Mouse (Mus musculus): ENCODE data around the gene Lef1. TPM values are rescaled to one million over a fixed set of nuclear protein-coding genes. Genes with fewer than 3 reads are reported as not detected.

Gene Lef1
- polyA plus RNA-seq, 1 experiment from 2014 or later = 5.6 TPM

- no peak for ATAC-seq (ENCODE audit: insufficient number of reproducible peaks, insufficient read depth, low FRiP score, low read depth)
- Histone ChIP-seq H3K9me3 (ENCODE audit: control insufficient read depth, low read length) (no peaks in the 10 kb centered on the region), H3K27ac (replicated peaks in 1 of 2; ENCODE audit: control insufficient read depth in 1 of 2, insufficient read depth in 1 of 2, low read depth in 2 of 2, low read length in 2 of 2) (no peak overlapping the region), H3K9ac (ENCODE audit: low read length) (no peak overlapping the region), H3K4me3 (ENCODE audit: control insufficient read depth in 1 of 2, insufficient read depth in 1 of 2, low read depth in 1 of 2, low read length in 2 of 2) (no peak overlapping the region), H3K4me2 (ENCODE audit: low read length) (peak overlapping the region; percentile 68; the same call in 1 of the 2 replicates), H3K27me3 (ENCODE audit: control insufficient read depth, insufficient read depth, low read length) (peaks cover 63% of the 10 kb centered on the region), H3K36me3 (ENCODE audit: control insufficient read depth, insufficient read depth, low read length) (no peaks in the 10 kb centered on the region), H3K4me1 (ENCODE audit: control insufficient read depth in 2 of 2, insufficient read depth in 2 of 2, low read length in 2 of 2) (peaks cover 12 to 33% of the 10 kb centered on the region in 2 experiments; a peak in 3 of 4 replicates)
- 8% methylated on average over 9 of the region's 9 CpGs for WGBS
These were observed 2.1 kb upstream of the Lef1 start for GRCm38 (mm10) chr3:131108094-131108653.

- H3K27me3 ChIP-seq (ENCODE audit: control insufficient read depth, insufficient read depth, low read length) = peaks cover 65% of the 10 kb centered on the region
- WGBS = 3% methylated on average over 15 of the region's 15 CpGs
- H3K36me3 ChIP-seq (ENCODE audit: control insufficient read depth, insufficient read depth, low read length) = no peaks in the 10 kb centered on the region
- H3K4me1 ChIP-seq (ENCODE audit: control insufficient read depth in 2 of 2, insufficient read depth in 2 of 2, low read length in 2 of 2) = peaks cover 12 to 33% of the 10 kb centered on the region in 2 experiments; a peak in 3 of 4 replicates
- no peaks in the 10 kb centered on the region for H3K9me3 ChIP-seq (ENCODE audit: control insufficient read depth, low read length)
- ATAC-seq (ENCODE audit: insufficient number of reproducible peaks, insufficient read depth, low FRiP score, low read depth) = no peak
- H3K9ac ChIP-seq (ENCODE audit: low read length) = no peak overlapping the region
- H3K4me2 ChIP-seq (ENCODE audit: low read length) = peak overlapping the region; percentile 98
- no peak overlapping the region for H3K27ac ChIP-seq (replicated peaks in 1 of 2; ENCODE audit: control insufficient read depth in 1 of 2, insufficient read depth in 1 of 2, low read depth in 2 of 2, low read length in 2 of 2)
- peak overlapping the region in 1 of 2 experiments; percentile 60; a peak in 2 of 4 replicates for H3K4me3 ChIP-seq (ENCODE audit: control insufficient read depth in 1 of 2, insufficient read depth in 1 of 2, low read depth in 1 of 2, low read length in 2 of 2)
These were observed 1.1 kb upstream of the Lef1 start for GRCm38 (mm10) chr3:131109066-131109685.

- Histone ChIP-seq H3K27me3 (ENCODE audit: control insufficient read depth, insufficient read depth, low read length) (peaks cover 68% of the 10 kb centered on the region), H3K4me3 (ENCODE audit: control insufficient read depth in 1 of 2, insufficient read depth in 1 of 2, low read depth in 1 of 2, low read length in 2 of 2) (peak overlapping the region; percentile 60 to 67; a peak in 3 of 4 replicates), H3K27ac (replicated peaks in 1 of 2; ENCODE audit: control insufficient read depth in 1 of 2, insufficient read depth in 1 of 2, low read depth in 2 of 2, low read length in 2 of 2) (no peak overlapping the region), H3K9ac (ENCODE audit: low read length) (peak overlapping the region; percentile 75; the same call in 1 of the 2 replicates), H3K4me2 (ENCODE audit: low read length) (peak overlapping the region; percentile 98), H3K9me3 (ENCODE audit: control insufficient read depth, low read length) (no peaks in the 10 kb centered on the region), H3K4me1 (ENCODE audit: control insufficient read depth in 2 of 2, insufficient read depth in 2 of 2, low read length in 2 of 2) (peaks cover 12 to 33% of the 10 kb centered on the region in 2 experiments; a peak in 3 of 4 replicates), H3K36me3 (ENCODE audit: control insufficient read depth, insufficient read depth, low read length) (no peaks in the 10 kb centered on the region)
- no peak for ATAC-seq (ENCODE audit: insufficient number of reproducible peaks, insufficient read depth, low FRiP score, low read depth)
- under 1% methylated on average over 13 of the region's 14 CpGs for WGBS
These were observed 593 bp upstream of the Lef1 start for GRCm38 (mm10) chr3:131109686-131110070.

DNA sequence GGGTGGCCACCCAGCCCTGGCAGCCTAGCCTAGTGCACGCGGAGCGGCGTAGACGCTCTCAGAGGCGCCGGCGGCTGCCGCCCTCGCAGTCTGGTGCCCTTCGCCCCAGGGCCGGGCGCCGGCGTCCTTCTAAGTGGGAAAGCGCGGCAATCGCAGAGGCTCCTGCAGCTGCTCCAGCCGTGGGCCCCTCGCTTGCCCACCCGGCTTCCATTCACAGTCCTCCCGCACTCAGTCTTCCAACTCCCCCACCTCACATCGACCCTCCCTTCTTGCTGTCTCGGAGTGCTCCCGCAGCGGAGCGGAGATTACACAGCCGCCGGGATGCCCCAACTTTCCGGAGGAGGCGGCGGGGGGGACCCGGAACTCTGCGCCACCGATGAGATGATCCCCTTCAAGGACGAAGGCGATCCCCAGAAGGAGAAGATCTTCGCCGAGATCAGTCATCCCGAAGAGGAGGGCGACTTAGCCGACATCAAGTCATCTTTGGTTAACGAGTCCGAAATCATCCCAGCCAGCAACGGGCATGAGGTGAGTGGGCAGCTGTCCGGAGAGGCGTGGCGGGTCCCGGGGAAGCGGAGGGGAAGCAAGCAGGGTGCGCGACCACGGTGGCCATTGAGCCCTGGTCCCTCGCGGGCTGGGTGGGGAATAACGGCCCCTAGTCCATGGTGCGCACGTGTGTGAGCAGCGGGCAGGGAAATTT lies 1.0 kb downstream of the Lef1 start:
- no peak for ATAC-seq (ENCODE audit: insufficient number of reproducible peaks, insufficient read depth, low FRiP score, low read depth)
- peaks cover 57% of the 10 kb centered on the region for H3K27me3 ChIP-seq (ENCODE audit: control insufficient read depth, insufficient read depth, low read length)
- WGBS = under 1% methylated on average over 59 of the region's 59 CpGs

DNA sequence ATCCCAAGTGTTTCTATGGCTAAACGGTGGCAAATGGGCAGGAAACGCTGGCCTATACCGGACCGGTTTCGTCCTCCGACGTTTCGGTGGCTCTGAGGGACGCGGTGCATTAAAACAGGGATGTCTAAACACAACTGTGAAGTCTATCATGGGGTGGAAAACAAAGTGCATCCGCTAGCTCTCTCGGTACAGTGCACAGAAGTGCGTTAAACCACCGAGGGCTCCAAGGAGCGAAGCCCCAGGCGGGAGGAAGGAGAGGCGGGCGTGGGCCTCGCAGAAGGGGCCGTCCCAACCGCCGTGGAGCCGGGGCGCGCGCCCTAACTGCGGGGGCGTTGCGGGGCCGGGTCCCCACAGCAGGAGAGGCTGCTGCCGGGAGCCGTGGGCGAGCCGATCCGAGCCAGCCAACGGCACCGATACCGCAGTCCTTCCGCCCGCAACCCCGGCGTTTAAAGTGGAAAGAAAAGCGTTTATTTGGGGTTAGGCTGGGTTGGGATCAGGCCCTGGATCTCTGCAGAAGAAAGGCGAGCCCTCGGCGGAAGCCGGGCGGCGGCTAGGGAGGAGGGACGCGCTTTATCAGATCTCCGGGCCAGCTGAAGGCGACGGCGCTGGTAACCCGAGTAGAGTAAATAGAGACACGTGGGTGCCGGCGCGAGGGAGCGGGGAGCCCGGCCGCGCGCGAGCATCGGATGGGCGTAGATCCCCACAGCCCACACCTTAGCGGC lies 1.7 kb downstream of the Lef1 start:
- Histone ChIP-seq H3K36me3 (ENCODE audit: control insufficient read depth, insufficient read depth, low read length) (no peaks in the 10 kb centered on the region), H3K9me3 (ENCODE audit: control insufficient read depth, low read length) (no peaks in the 10 kb centered on the region), H3K27me3 (ENCODE audit: control insufficient read depth, insufficient read depth, low read length) (peaks cover 49% of the 10 kb centered on the region), H3K4me2 (ENCODE audit: low read length) (peak overlapping the region; percentile 98), H3K27ac (replicated peaks in 1 of 2; ENCODE audit: control insufficient read depth in 1 of 2, insufficient read depth in 1 of 2, low read depth in 2 of 2, low read length in 2 of 2) (no peak overlapping the region), H3K4me1 (ENCODE audit: control insufficient read depth in 2 of 2, insufficient read depth in 2 of 2, low read length in 2 of 2) (peaks cover 5 to 25% of the 10 kb centered on the region in 2 experiments; a peak in 3 of 4 replicates), H3K9ac (ENCODE audit: low read length) (peak overlapping the region; percentile 75), H3K4me3 (ENCODE audit: control insufficient read depth in 1 of 2, insufficient read depth in 1 of 2, low read depth in 1 of 2, low read length in 2 of 2) (peak overlapping the region; percentile 60 to 67)
- under 1% methylated on average over 67 of the region's 69 CpGs for WGBS
- ATAC-seq (ENCODE audit: insufficient number of reproducible peaks, insufficient read depth, low FRiP score, low read depth) = peak; percentile 55

More for the DNA sequence above, 1.0 kb downstream of the Lef1 start:
- Histone ChIP-seq H3K4me3 (ENCODE audit: control insufficient read depth in 1 of 2, insufficient read depth in 1 of 2, low read depth in 1 of 2, low read length in 2 of 2) (peak overlapping the region; percentile 60 to 67), H3K27ac (replicated peaks in 1 of 2; ENCODE audit: control insufficient read depth in 1 of 2, insufficient read depth in 1 of 2, low read depth in 2 of 2, low read length in 2 of 2) (no peak overlapping the region; a peak in 1 of 4 replicates), H3K9me3 (ENCODE audit: control insufficient read depth, low read length) (no peaks in the 10 kb centered on the region), H3K9ac (ENCODE audit: low read length) (peak overlapping the region; percentile 75), H3K36me3 (ENCODE audit: control insufficient read depth, insufficient read depth, low read length) (no peaks in the 10 kb centered on the region), H3K4me2 (ENCODE audit: low read length) (peak overlapping the region; percentile 98), H3K4me1 (ENCODE audit: control insufficient read depth in 2 of 2, insufficient read depth in 2 of 2, low read length in 2 of 2) (peaks cover 10 to 31% of the 10 kb centered on the region in 2 experiments; a peak in 3 of 4 replicates)

DNA sequence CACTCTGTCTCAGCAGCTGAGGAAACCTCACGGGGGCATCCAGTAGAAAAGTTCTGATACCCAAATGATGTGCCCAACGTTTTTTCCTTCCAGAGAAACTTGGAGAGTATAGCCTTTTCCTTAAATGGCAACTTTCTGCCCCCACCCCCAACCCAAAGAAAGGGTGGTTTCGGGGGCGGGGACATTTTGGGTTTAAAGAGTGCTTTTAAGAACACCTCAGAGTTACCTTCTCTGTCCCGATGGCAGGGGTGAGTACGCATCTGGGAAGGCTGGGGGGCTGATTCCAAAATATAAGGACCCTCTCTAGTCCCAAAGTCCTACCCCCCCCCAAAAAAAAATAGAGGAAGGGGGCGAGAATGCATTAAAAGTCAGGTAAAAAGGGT lies 2.3 kb downstream of the Lef1 start:
- peak overlapping the region; percentile 75 for H3K9ac ChIP-seq (ENCODE audit: low read length)
- no peaks in the 10 kb centered on the region for H3K36me3 ChIP-seq (ENCODE audit: control insufficient read depth, insufficient read depth, low read length)
- H3K9me3 ChIP-seq (ENCODE audit: control insufficient read depth, low read length) = no peaks in the 10 kb centered on the region
- ATAC-seq (ENCODE audit: insufficient number of reproducible peaks, insufficient read depth, low FRiP score, low read depth) = no peak
- H3K4me3 ChIP-seq (ENCODE audit: control insufficient read depth in 1 of 2, insufficient read depth in 1 of 2, low read depth in 1 of 2, low read length in 2 of 2) = peak overlapping the region; percentile 60 to 67
- peak overlapping the region; percentile 98 for H3K4me2 ChIP-seq (ENCODE audit: low read length)
- peaks cover under 1 to 25% of the 10 kb centered on the region in 2 experiments; a peak in 3 of 4 replicates for H3K4me1 ChIP-seq (ENCODE audit: control insufficient read depth in 2 of 2, insufficient read depth in 2 of 2, low read length in 2 of 2)
- peaks cover 44% of the 10 kb centered on the region for H3K27me3 ChIP-seq (ENCODE audit: control insufficient read depth, insufficient read depth, low read length)
- WGBS = 1% methylated on average over 7 of the region's 7 CpGs
- H3K27ac ChIP-seq (replicated peaks in 1 of 2; ENCODE audit: control insufficient read depth in 1 of 2, insufficient read depth in 1 of 2, low read depth in 2 of 2, low read length in 2 of 2) = no peak overlapping the region

DNA sequence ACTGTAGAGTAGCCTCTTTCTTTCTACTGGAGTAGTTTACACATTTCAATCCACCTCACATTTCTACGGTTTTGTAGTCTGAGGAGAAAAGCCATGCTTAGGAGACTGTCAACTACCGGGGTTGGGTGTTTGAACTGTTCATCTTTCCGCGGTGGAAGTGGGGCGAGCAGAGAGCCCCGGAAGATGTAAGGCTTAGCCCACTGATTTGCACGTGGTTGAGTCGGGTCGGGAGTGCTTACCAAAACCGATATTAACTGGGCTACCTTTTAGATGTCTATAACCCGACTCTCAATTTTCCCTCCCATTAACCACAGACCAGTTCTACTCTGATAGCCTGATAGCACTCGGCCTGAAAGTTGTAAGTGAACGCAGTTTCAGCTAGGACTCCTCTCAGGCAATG lies 2.8 kb downstream of the Lef1 start:
- peaks cover 0 to 25% of the 10 kb centered on the region in 2 experiments; a peak in 3 of 4 replicates for H3K4me1 ChIP-seq (ENCODE audit: control insufficient read depth in 2 of 2, insufficient read depth in 2 of 2, low read length in 2 of 2)
- peak overlapping the region; percentile 98 for H3K4me2 ChIP-seq (ENCODE audit: low read length)
- H3K9me3 ChIP-seq (ENCODE audit: control insufficient read depth, low read length) = no peaks in the 10 kb centered on the region
- ATAC-seq (ENCODE audit: insufficient number of reproducible peaks, insufficient read depth, low FRiP score, low read depth) = no peak
- H3K36me3 ChIP-seq (ENCODE audit: control insufficient read depth, insufficient read depth, low read length) = no peaks in the 10 kb centered on the region
- 13% methylated on average over 13 of the region's 13 CpGs for WGBS
- H3K9ac ChIP-seq (ENCODE audit: low read length) = 0 out of 2 replicates have a peak overlapping the region, but pooled peaks have one; percentile 75
- H3K27ac ChIP-seq (replicated peaks in 1 of 2; ENCODE audit: control insufficient read depth in 1 of 2, insufficient read depth in 1 of 2, low read depth in 2 of 2, low read length in 2 of 2) = no peak overlapping the region
- peaks cover 39% of the 10 kb centered on the region for H3K27me3 ChIP-seq (ENCODE audit: control insufficient read depth, insufficient read depth, low read length)
- peak overlapping the region; percentile 25 to 60 for H3K4me3 ChIP-seq (ENCODE audit: control insufficient read depth in 1 of 2, insufficient read depth in 1 of 2, low read depth in 1 of 2, low read length in 2 of 2)
